Mouse (Mus musculus) gastrocnemius, postnatal 10 days (tissue): ENCODE data around the gene Recql. TPM values are rescaled to one million over a fixed set of nuclear protein-coding genes. Genes with fewer than 3 reads are reported as not detected.

Experiments used
- total RNA-seq, 2 experiments: library from RNA; stranded (reverse); gene quantifications; 2 replicates each; pipeline ENCODE4 v1.2.3; 2021

Recql gene
- total RNA-seq, 2 experiments from 2014 or later: 6.2 to 9.5 TPM

Other genes starting within 250 kb of the Recql start
- not detected for gene Slco1a6, start 178.6 kb downstream of the Recql start, total RNA-seq
- gene Iapp, start 88.7 kb downstream of the Recql start, total RNA-seq: not detected
- not detected for gene Slco1a5, start 64.1 kb downstream of the Recql start, total RNA-seq
- gene Pyroxd1, start 41.4 kb downstream of the Recql start, total RNA-seq: 1 to 10 TPM; 7.6 to 8.1 TPM
- 10 to 100 TPM; 22.6 to 25.0 TPM for gene Golt1b, start 134 bp upstream of the Recql start, total RNA-seq
- gene Spx, start 26.4 kb upstream of the Recql start, total RNA-seq: not detected
- gene Gys2, start 86.0 kb upstream of the Recql start, total RNA-seq: under 1 TPM in 1 of 2 experiments, not detected in 1; 0.16 TPM
- gene Ldhb, start 120.9 kb upstream of the Recql start, total RNA-seq: 10 to 100 TPM; 90.6 to 93.5 TPM
- 10 to 100 TPM; 20.3 to 20.8 TPM for gene Kcnj8, start 184.5 kb upstream of the Recql start, total RNA-seq